Mouse (Mus musculus) megakaryocyte, embryonic 14.5 days (primary cell): ENCODE measurements around the gene Chst15.

Experiments used
- FLI1 ChIP-seq: IDR thresholded peaks from 2 replicates; pipeline ENCODE4 v1.6.1; 2012; ENCODE audit warnings: low read length, inconsistent platforms, mixed read lengths
- GATA1 ChIP-seq: IDR thresholded peaks from 3 replicates; pipeline ENCODE4 v1.6.1; 2012; ENCODE audit warnings: mixed read lengths, low read length, inconsistent platforms, borderline replicate concordance

GRCm38 (mm10) chr7:132267721-132268498, 49.1 kb downstream of the Chst15 start:
- TF ChIP-seq GATA1 (no peak), FLI1 (no peak)
